Mouse (Mus musculus): ENCODE measurements around the gene Bcat1. TPM values are rescaled to one million over a fixed set of nuclear protein-coding genes. Genes with fewer than 3 reads are reported as not detected.

Bcat1 gene
- polyA plus RNA-seq, 1 experiment: 84.2 TPM

DNA sequence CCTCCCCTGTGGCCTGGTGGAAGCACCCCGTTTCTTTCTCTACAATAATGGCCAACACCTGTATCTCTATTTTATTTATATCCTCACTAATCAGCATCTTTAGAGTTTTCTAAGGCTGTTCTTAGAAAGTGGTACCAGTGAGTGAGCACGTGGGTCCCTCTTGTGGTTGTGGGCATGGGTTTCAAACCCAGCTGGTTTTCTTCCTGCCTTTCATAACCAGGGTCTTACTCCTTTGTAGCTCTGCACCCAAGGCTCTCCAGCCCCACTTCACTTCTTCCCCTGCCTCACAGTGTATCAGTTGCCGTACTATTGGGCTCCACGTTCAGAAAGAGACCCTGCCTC lies 114.0 kb downstream of the Bcat1 start:
- H3K79me2 ChIP-seq (ENCODE audit: control insufficient read depth, insufficient read depth): no peaks in the 10 kb centered on the region
- H3ac ChIP-seq (ENCODE audit: control insufficient read depth, insufficient read length): no peak overlapping the region
- H3K4me3 ChIP-seq: no peak overlapping the region
- no peaks in the 10 kb centered on the region for H3K36me3 ChIP-seq (ENCODE audit: control insufficient read depth, insufficient read depth)
- TF ChIP-seq REST (IDR thresholded peaks at IDR 0.05; ENCODE audit: insufficient read depth, insufficient read length) (no peak), MAX (IDR thresholded peaks at IDR 0.05; ENCODE audit: low read depth) (no peak), USF1 (IDR thresholded peaks at IDR 0.05; ENCODE audit: low read depth) (no peak), TCF12 (IDR thresholded peaks at IDR 0.05; ENCODE audit: insufficient read depth, poor library complexity, severe bottlenecking) (no peak), MYOD1 (IDR thresholded peaks at IDR 0.05; ENCODE audit: control insufficient read depth in 1 of 3, insufficient read length in 2 of 3, low read depth in 2 of 3) (no peak), SRF (IDR thresholded peaks at IDR 0.05; ENCODE audit: control insufficient read depth, insufficient read length, low read depth) (no peak), MYOG (IDR thresholded peaks at IDR 0.05; ENCODE audit: control insufficient read depth in 1 of 3, insufficient read depth in 1 of 3, insufficient read length in 2 of 3, low read depth in 2 of 3) (no peak), POLR2AphosphoS2 (IDR thresholded peaks at IDR 0.05; ENCODE audit: insufficient read length, low read depth) (no peak)
- H3K4me2 ChIP-seq (ENCODE audit: low read depth): no peak overlapping the region
- no peaks in the 10 kb centered on the region for H3K27me3 ChIP-seq (ENCODE audit: control insufficient read depth, insufficient read depth, insufficient read length)

GRCm38 (mm10) chr6:144961253-144962012 lies 114.6 kb downstream of the Bcat1 start:
- Histone ChIP-seq H3K79me2 (ENCODE audit: control insufficient read depth, insufficient read depth) (no peaks in the 10 kb centered on the region), H3K36me3 (ENCODE audit: control insufficient read depth, insufficient read depth) (no peaks in the 10 kb centered on the region), H3K4me3 (no peak overlapping the region), H3ac (ENCODE audit: control insufficient read depth, insufficient read length) (no peak overlapping the region), H3K27me3 (ENCODE audit: control insufficient read depth, insufficient read depth, insufficient read length) (no peaks in the 10 kb centered on the region), H3K4me2 (ENCODE audit: low read depth) (no peak overlapping the region)
- no peak for TF ChIP-seq TCF3 (IDR thresholded peaks at IDR 0.05; ENCODE audit: insufficient read length, low read depth)
- no peak for TF ChIP-seq POLR2AphosphoS2 (IDR thresholded peaks at IDR 0.05; ENCODE audit: insufficient read length, low read depth)
- TF ChIP-seq CEBPB (IDR thresholded peaks at IDR 0.05; ENCODE audit: insufficient read depth, poor library complexity, severe bottlenecking): no peak
- no peak for TF ChIP-seq MYOG (IDR thresholded peaks at IDR 0.05; ENCODE audit: control insufficient read depth in 1 of 3, insufficient read depth in 1 of 3, insufficient read length in 2 of 3, low read depth in 2 of 3)
- TF ChIP-seq TCF12 (IDR thresholded peaks at IDR 0.05; ENCODE audit: insufficient read depth, poor library complexity, severe bottlenecking): no peak
- TF ChIP-seq MAX (IDR thresholded peaks at IDR 0.05; ENCODE audit: low read depth): no peak
- no peak for TF ChIP-seq USF1 (IDR thresholded peaks at IDR 0.05; ENCODE audit: low read depth)
- no peak for TF ChIP-seq REST (IDR thresholded peaks at IDR 0.05; ENCODE audit: insufficient read depth, insufficient read length)
- no peak for TF ChIP-seq E2F4 (IDR thresholded peaks at IDR 0.05; ENCODE audit: insufficient read depth)
- no peak for TF ChIP-seq SRF (IDR thresholded peaks at IDR 0.05; ENCODE audit: control insufficient read depth, insufficient read length, low read depth)
- TF ChIP-seq POLR2A (IDR thresholded peaks at IDR 0.05; ENCODE audit: insufficient read length, low read depth): no peak
- TF ChIP-seq MYOD1 (IDR thresholded peaks at IDR 0.05; ENCODE audit: control insufficient read depth in 1 of 3, insufficient read length in 2 of 3, low read depth in 2 of 3): no peak

GRCm38 (mm10) chr6:144955887-144956547 lies 120.0 kb downstream of the Bcat1 start:
- Histone ChIP-seq H3K4me3 (no peak overlapping the region), H3ac (ENCODE audit: control insufficient read depth, insufficient read length) (no peak overlapping the region), H3K4me2 (ENCODE audit: low read depth) (no peak overlapping the region), H3K79me2 (ENCODE audit: control insufficient read depth, insufficient read depth) (no peaks in the 10 kb centered on the region), H3K36me3 (ENCODE audit: control insufficient read depth, insufficient read depth) (no peaks in the 10 kb centered on the region), H3K27me3 (ENCODE audit: control insufficient read depth, insufficient read depth, insufficient read length) (no peaks in the 10 kb centered on the region)
- TF ChIP-seq POLR2AphosphoS2 (IDR thresholded peaks at IDR 0.05; ENCODE audit: insufficient read length, low read depth) (no peak), REST (IDR thresholded peaks at IDR 0.05; ENCODE audit: insufficient read depth, insufficient read length) (no peak), MYOD1 (IDR thresholded peaks at IDR 0.05; ENCODE audit: control insufficient read depth in 1 of 3, insufficient read length in 2 of 3, low read depth in 2 of 3) (no peak), CEBPB (IDR thresholded peaks at IDR 0.05; ENCODE audit: insufficient read depth, poor library complexity, severe bottlenecking) (no peak), TCF3 (IDR thresholded peaks at IDR 0.05; ENCODE audit: insufficient read length, low read depth) (no peak), SRF (IDR thresholded peaks at IDR 0.05; ENCODE audit: control insufficient read depth, insufficient read length, low read depth) (no peak), POLR2A (IDR thresholded peaks at IDR 0.05; ENCODE audit: insufficient read length, low read depth) (no peak), MAX (IDR thresholded peaks at IDR 0.05; ENCODE audit: low read depth) (no peak), USF1 (IDR thresholded peaks at IDR 0.05; ENCODE audit: low read depth) (no peak), E2F4 (IDR thresholded peaks at IDR 0.05; ENCODE audit: insufficient read depth) (no peak), MYOG (IDR thresholded peaks at IDR 0.05; ENCODE audit: control insufficient read depth in 1 of 3, insufficient read depth in 1 of 3, insufficient read length in 2 of 3, low read depth in 2 of 3) (no peak)

DNA sequence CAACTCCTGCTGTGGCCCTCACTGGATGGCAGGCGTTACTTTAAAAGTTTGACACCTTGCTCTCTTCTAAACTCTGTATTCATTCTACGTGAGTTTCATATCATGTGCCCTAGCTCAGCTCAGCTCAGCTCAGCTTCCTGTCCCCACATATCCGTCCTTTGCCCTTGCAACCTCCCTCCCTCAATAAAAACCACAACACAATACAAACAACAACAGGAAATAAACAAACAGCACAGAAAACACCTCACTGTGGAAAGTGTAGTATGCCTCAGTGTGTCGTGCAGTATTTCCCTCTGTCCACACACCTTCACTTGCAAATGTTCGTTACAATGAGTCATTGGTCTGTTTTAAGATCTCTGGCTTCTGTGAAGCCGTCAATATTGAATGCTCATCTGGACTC lies 123.1 kb downstream of the Bcat1 start:
- Histone ChIP-seq H3K27me3 (ENCODE audit: control insufficient read depth, insufficient read depth, insufficient read length) (no peaks in the 10 kb centered on the region), H3K36me3 (ENCODE audit: control insufficient read depth, insufficient read depth) (no peaks in the 10 kb centered on the region), H3K4me3 (no peak overlapping the region), H3K4me2 (ENCODE audit: low read depth) (no peak overlapping the region), H3ac (ENCODE audit: control insufficient read depth, insufficient read length) (no peak overlapping the region), H3K79me2 (ENCODE audit: control insufficient read depth, insufficient read depth) (no peaks in the 10 kb centered on the region)
- TF ChIP-seq REST (IDR thresholded peaks at IDR 0.05; ENCODE audit: insufficient read depth, insufficient read length) (no peak), MAX (IDR thresholded peaks at IDR 0.05; ENCODE audit: low read depth) (no peak), POLR2AphosphoS2 (IDR thresholded peaks at IDR 0.05; ENCODE audit: insufficient read length, low read depth) (no peak), USF1 (IDR thresholded peaks at IDR 0.05; ENCODE audit: low read depth) (no peak), E2F4 (IDR thresholded peaks at IDR 0.05; ENCODE audit: insufficient read depth) (no peak), TCF3 (IDR thresholded peaks at IDR 0.05; ENCODE audit: insufficient read length, low read depth) (no peak), MYOG (IDR thresholded peaks at IDR 0.05; ENCODE audit: control insufficient read depth in 1 of 3, insufficient read depth in 1 of 3, insufficient read length in 2 of 3, low read depth in 2 of 3) (no peak), POLR2A (IDR thresholded peaks at IDR 0.05; ENCODE audit: insufficient read length, low read depth) (no peak), TCF12 (IDR thresholded peaks at IDR 0.05; ENCODE audit: insufficient read depth, poor library complexity, severe bottlenecking) (no peak), SRF (IDR thresholded peaks at IDR 0.05; ENCODE audit: control insufficient read depth, insufficient read length, low read depth) (no peak), CEBPB (IDR thresholded peaks at IDR 0.05; ENCODE audit: insufficient read depth, poor library complexity, severe bottlenecking) (no peak), MYOD1 (IDR thresholded peaks at IDR 0.05; ENCODE audit: control insufficient read depth in 1 of 3, insufficient read length in 2 of 3, low read depth in 2 of 3) (no peak)

Measured in myocyte (in vitro differentiated cells).